Mouse (Mus musculus) limb, embryonic 12.5 days (tissue): ENCODE results near the gene 1700031F05Rik. TPM values are rescaled to one million over a fixed set of nuclear protein-coding genes. Genes with fewer than 3 reads are reported as not detected.
"Not testable (repeated sequence)": the region's sequence is repeated elsewhere in the genome, so short reads cannot be mapped to it uniquely, and the experiment has no call there.

Experiments
- ATAC-seq: fragments of 200-750 bp; cut with Nextera tagmentation; 2 replicates; pipeline ENCODE4 v1.8.0; 2017; ENCODE audit warnings: low read depth, moderate TSS enrichment; ENCODE audit not compliant: insufficient number of reproducible peaks, insufficient read depth, low FRiP score, low TSS enrichment
- H3K27ac ChIP-seq: fragments of 300-500 bp; sonication (generic); 2 replicates; pipeline ENCODE4 v1.5.1; 2016; ENCODE audit warnings: mild to moderate bottlenecking, moderate library complexity
- H3K27me3 ChIP-seq: fragments of 300-500 bp; sonication (generic); 2 replicates; pipeline ENCODE4 v1.6.1; 2016; ENCODE audit warnings: mild to moderate bottlenecking, moderate library complexity
- H3K36me3 ChIP-seq: fragments of 300-500 bp; sonication (generic); 2 replicates; pipeline ENCODE4 v1.6.1; 2016; ENCODE audit warnings: mild to moderate bottlenecking, moderate library complexity
- H3K4me1 ChIP-seq: fragments of 300-500 bp; sonication (generic); replicated peaks from 2 replicates; pipeline ENCODE4 v1.6.1; 2016
- H3K4me2 ChIP-seq: fragments of 300-500 bp; sonication (generic); 2 replicates; pipeline ENCODE4 v1.6.1; 2016; ENCODE audit warnings: mild to moderate bottlenecking, moderate library complexity
- H3K4me3 ChIP-seq: fragments of 300-500 bp; sonication (generic); replicated peaks from 2 replicates; pipeline ENCODE4 v1.5.1; 2016; ENCODE audit warnings: mild to moderate bottlenecking
- H3K9ac ChIP-seq: fragments of 300-500 bp; sonication (generic); replicated peaks from 2 replicates; pipeline ENCODE4 v1.6.1; 2016; ENCODE audit warnings: mild to moderate bottlenecking, moderate library complexity
- H3K9me3 ChIP-seq: fragments of 300-500 bp; sonication (generic); 2 replicates; pipeline ENCODE4 v1.6.1; 2016; ENCODE audit warnings: mild to moderate bottlenecking, moderate library complexity
- WGBS: fragments of 180-500 bp; shearing (Covaris S2); methylation state at CpG from one replicate; pipeline ENCODE4 v1.1.7; 2016; 5-methylcytosine and 5-hydroxymethylcytosine counted together
- polyA plus RNA-seq: library from polyadenylated mRNA; unstranded; fragments of >200 nt; fragmentation: Nextera tagmentation; extraction: Ambion mirVana; gene quantifications from 2 replicates; pipeline ENCODE4 v1.2.1, GENCODE M21; 2016

1700031F05Rik gene
- polyA plus RNA-seq: not detected in 2 replicates

DNA sequence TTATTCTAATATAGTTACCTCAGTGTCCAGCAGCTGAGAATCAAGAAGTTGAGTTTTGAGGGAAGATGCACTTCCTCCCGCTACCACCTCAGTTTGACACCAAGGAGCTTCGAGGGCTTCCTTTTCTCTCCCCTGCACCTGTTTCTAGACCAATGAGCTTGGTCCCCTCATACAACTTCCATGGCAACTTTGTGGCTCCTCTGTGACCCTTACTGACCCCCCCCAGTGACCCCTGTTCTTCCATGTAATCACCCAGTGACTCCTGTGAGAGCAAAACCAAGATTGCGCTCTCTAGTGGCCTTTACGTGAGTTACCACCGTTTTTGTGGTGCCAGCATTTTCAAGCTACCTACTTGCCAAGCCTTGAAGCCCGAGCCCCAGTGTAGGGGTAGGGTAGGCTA is at the start of gene 1700031F05Rik:
Gene 1700031F05Rik, minus strand, starts transcription at position 101 of the 400 bp plus-strand sequence.
- Histone ChIP-seq H3K4me2 (no peak within 1 kb of the TSS), H3K27me3 (peaks cover 7% of the 10 kb centered on the region; the same call in 1 of the 2 replicates), H3K4me1 (no peaks in the 10 kb centered on the region), H3K4me3 (no peak within 1 kb of the TSS), H3K9me3 (no peaks in the 10 kb centered on the region), H3K27ac (no peak within 1 kb of the TSS), H3K36me3 (no peaks in the 10 kb centered on the region), H3K9ac (no peak within 1 kb of the TSS)
- ATAC-seq: no peak
- WGBS: 83% methylated on average over 6 of the region's 6 CpGs

DNA sequence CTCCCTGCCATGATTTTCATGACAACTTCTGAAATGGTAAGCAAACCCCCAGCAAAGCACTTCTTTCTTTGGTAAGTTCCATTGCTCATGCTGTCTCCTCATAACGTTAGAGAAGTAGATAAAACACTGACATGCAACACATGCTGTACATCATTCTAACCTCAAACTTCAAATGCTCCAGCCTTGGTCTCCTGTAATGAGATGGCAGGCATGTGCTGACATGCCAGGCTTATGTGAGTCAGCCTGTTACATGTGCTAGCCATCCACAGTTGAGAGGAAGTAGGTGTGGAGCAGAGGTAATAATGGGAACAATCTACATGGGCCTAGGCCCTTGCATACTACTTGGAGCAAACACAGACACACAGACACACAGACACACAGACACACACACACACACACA is 47.1 kb upstream of the 1700031F05Rik start:
- H3K27me3 ChIP-seq: not testable (repeated sequence)

DNA sequence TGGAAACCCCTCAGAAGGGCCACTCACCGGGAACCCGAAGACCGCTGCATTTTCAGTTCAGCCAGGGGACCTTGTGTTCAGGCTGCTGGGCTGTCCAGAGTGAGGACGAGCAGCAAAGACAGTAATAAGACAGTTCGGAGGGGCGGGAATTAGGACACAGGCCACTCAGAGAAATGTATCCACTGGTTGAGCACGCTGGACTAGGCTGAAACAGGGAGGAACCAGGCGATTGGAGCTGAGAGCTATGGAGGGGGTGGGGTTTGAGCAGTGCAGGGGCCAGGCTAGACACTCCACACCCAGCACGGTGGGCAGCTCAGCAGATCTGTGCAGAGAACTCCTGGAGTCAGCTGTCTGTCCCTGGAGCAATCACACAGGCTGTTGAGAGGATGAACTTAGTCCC is 40.8 kb upstream of the 1700031F05Rik start, which contains the start of the genes Dmrtc1a and 1700011M02Rik:
Gene Dmrtc1a, minus strand, starts transcription at position 101 of the 400 bp plus-strand sequence.
Gene 1700011M02Rik, plus strand, starts transcription at position 319 of the 400 bp plus-strand sequence.
- not testable (repeated sequence) for H3K4me3 ChIP-seq, ATAC-seq, H3K4me1 ChIP-seq, H3K36me3 ChIP-seq, H3K9me3 ChIP-seq, H3K4me2 ChIP-seq, H3K9ac ChIP-seq, H3K27ac ChIP-seq
- peaks cover 30% of the 10 kb centered on the region for H3K27me3 ChIP-seq
- 81% methylated on average over 9 of the region's 9 CpGs for WGBS

More for the DNA sequence above, 47.1 kb upstream of the 1700031F05Rik start:
- H3K9ac ChIP-seq, H3K36me3 ChIP-seq, H3K4me1 ChIP-seq, H3K27ac ChIP-seq, H3K4me3 ChIP-seq, H3K4me2 ChIP-seq, H3K9me3 ChIP-seq, ATAC-seq: not testable (repeated sequence)
- WGBS: 75% methylated on average over 1 of the region's 1 CpGs

DNA sequence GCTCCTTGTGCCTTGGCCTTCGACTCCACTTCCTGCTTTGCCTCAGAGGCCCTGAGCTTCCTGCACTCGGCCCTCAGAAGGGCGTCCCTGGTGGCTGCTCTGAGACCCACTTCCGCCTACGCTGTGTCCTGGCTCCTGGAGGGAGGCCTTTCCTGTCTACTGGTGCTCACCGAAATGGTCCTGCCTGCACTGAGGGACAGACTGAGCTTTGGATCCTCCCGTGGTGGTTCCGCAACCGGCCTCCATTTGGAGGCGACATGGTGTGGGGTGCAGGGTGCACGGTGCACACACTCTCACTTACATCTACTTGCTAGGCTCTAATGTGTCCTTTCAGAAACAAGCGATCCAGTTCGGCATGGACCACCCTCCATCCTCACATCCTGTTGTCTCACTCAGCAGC is 13.3 kb downstream of the 1700031F05Rik start, which contains the start of gene Dmrtc1c2:
Gene Dmrtc1c2, minus strand, starts transcription at position 101 of the 400 bp plus-strand sequence.
- not testable (repeated sequence) for H3K9me3 ChIP-seq, H3K4me1 ChIP-seq, H3K4me3 ChIP-seq, H3K27ac ChIP-seq, H3K36me3 ChIP-seq, H3K27me3 ChIP-seq, H3K9ac ChIP-seq, ATAC-seq, H3K4me2 ChIP-seq
- 80% methylated on average over 1 of the region's 13 CpGs for WGBS

DNA sequence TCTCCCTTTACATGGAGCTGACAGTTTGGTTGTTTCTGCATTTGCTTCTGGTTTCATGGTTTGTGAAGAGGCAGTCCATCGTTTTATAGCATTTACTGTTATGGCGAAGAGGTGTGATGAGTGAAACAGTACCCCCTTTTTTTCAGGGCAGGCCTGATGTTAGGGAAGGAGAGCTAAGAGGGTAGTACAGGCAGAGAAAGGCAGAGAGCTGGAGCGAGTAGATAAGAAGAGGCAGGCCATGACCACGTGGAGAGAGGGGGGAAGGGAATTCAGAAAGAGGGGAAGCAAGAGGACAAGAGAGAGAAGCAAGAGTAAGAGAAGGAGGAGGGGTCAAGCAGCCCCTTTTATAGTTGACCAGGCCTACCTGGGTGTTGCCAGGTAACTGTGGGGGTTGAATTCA is 55.5 kb downstream of the 1700031F05Rik start:
- Histone ChIP-seq H3K27me3 (peaks cover 7% of the 10 kb centered on the region), H3K4me1 (no peaks in the 10 kb centered on the region), H3K4me2 (no peak overlapping the region), H3K9ac (no peak overlapping the region), H3K9me3 (no peaks in the 10 kb centered on the region), H3K27ac (no peak overlapping the region), H3K36me3 (no peaks in the 10 kb centered on the region), H3K4me3 (no peak overlapping the region)
- no peak for ATAC-seq
- WGBS: 54% methylated on average over 4 of the region's 4 CpGs

Other genes starting within 250 kb of the 1700031F05Rik start
- 17.2 and 17.7 TPM in 2 replicates for gene Phka1, start 223.7 kb downstream of the 1700031F05Rik start, polyA plus RNA-seq
- gene Gm3880, start 181.0 kb downstream of the 1700031F05Rik start, polyA plus RNA-seq: not detected in 2 replicates
- gene Gm9112, start 160.3 kb downstream of the 1700031F05Rik start, polyA plus RNA-seq: not detected in 2 replicates
- not detected in 2 replicates for gene Dmrtc1b, start 160.1 kb downstream of the 1700031F05Rik start, polyA plus RNA-seq
- not detected in 2 replicates for gene Dmrtc1c1, start 65.0 kb downstream of the 1700031F05Rik start, polyA plus RNA-seq
- not detected in 2 replicates for gene Dmrtc1c2, start 13.4 kb downstream of the 1700031F05Rik start, polyA plus RNA-seq
- gene Dmrtc1a, start 40.7 kb upstream of the 1700031F05Rik start, polyA plus RNA-seq: 0.86 and 1.1 TPM in 2 replicates
- not detected in 2 replicates for gene 1700011M02Rik, start 40.9 kb upstream of the 1700031F05Rik start, polyA plus RNA-seq
- gene 1700018G05Rik, start 60.4 kb upstream of the 1700031F05Rik start, polyA plus RNA-seq: not detected in 2 replicates